Mouse (Mus musculus) neural tube, embryonic 12.5 days (tissue): ENCODE data around the gene Gm47995. TPM values are rescaled to one million over a fixed set of nuclear protein-coding genes. Genes with fewer than 3 reads are reported as not detected.
"Not testable (repeated sequence)": the region's sequence is repeated elsewhere in the genome, so short reads cannot be mapped to it uniquely, and the experiment has no call there.

Experiments used
- ATAC-seq: fragments of 200-750 bp; cut with Nextera tagmentation; 2 replicates; pipeline ENCODE4 v1.8.0; 2017; ENCODE audit warnings: low read depth, mild to moderate bottlenecking, moderate TSS enrichment, moderate library complexity; ENCODE audit not compliant: low FRiP score
- H3K27ac ChIP-seq: fragments of 300-500 bp; sonication (generic); 2 replicates; pipeline ENCODE4 v1.5.1; 2016
- H3K27me3 ChIP-seq: fragments of 300-500 bp; sonication (generic); replicated peaks from 2 replicates; pipeline ENCODE4 v1.6.1; 2016; ENCODE audit warnings: mild to moderate bottlenecking
- H3K36me3 ChIP-seq: fragments of 300-500 bp; sonication (generic); 2 replicates; pipeline ENCODE4 v1.6.1; 2016; ENCODE audit warnings: mild to moderate bottlenecking
- H3K4me1 ChIP-seq: fragments of 300-500 bp; sonication (generic); 2 replicates; pipeline ENCODE4 v1.6.1; 2016
- H3K4me2 ChIP-seq: fragments of 300-500 bp; sonication (generic); replicated peaks from 2 replicates; pipeline ENCODE4 v1.6.1; 2016; ENCODE audit warnings: mild to moderate bottlenecking
- H3K4me3 ChIP-seq: fragments of 300-500 bp; sonication (generic); 2 replicates; pipeline ENCODE4 v1.5.1; 2016
- H3K9ac ChIP-seq: fragments of 300-500 bp; sonication (generic); 2 replicates; pipeline ENCODE4 v1.6.1; 2016; ENCODE audit warnings: mild to moderate bottlenecking
- H3K9me3 ChIP-seq: fragments of 300-500 bp; sonication (generic); 2 replicates; pipeline ENCODE4 v1.6.1; 2016; ENCODE audit warnings: mild to moderate bottlenecking
- WGBS: fragments of 180-500 bp; shearing (Covaris S2); methylation state at CpG from one replicate; pipeline ENCODE4 v1.1.7; 2016; 5-methylcytosine and 5-hydroxymethylcytosine counted together
- polyA plus RNA-seq: library from polyadenylated mRNA; unstranded; fragments of >200 nt; fragmentation: Nextera tagmentation; extraction: Ambion mirVana; gene quantifications from 2 replicates; pipeline ENCODE4 v1.2.1, GENCODE M21; 2016

Gene Gm47995
- polyA plus RNA-seq, result 0.32 TPM in 1 of 2 replicates, not detected in the other

- not testable (repeated sequence) for H3K4me1 ChIP-seq, H3K27me3 ChIP-seq, H3K27ac ChIP-seq, H3K9ac ChIP-seq, H3K4me2 ChIP-seq, H3K4me3 ChIP-seq, ATAC-seq, H3K36me3 ChIP-seq, H3K9me3 ChIP-seq
- 88% methylated on average over 4 of the region's 4 CpGs for WGBS
Observed at GRCm38 (mm10) chr1:151198120-151198519, at the start of gene Gm47995. Gm47995 (plus strand) TSS chr1:151198448.

DNA sequence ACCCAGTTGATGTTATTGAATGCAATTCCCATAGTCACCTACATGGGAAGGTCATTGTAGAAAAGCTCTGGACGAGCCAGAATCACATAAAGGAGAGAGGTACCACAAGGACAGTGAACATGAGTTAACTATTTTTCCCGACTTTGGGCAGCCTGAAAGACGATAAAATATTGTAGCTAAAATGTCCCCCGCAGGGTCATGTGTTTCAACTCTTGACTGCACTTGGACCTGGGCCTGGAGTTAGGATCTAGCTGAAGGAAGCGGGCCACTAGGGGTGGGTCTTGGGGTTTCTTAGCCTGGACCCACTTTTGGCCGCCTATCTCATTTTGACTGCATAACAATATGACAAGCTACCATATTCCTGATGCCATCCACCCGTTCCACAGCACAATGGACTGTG is 48.0 kb upstream of the Gm47995 start:
- Histone ChIP-seq H3K4me2 (no peak overlapping the region), H3K27ac (no peak overlapping the region), H3K36me3 (no peaks in the 10 kb centered on the region), H3K4me3 (no peak overlapping the region), H3K9ac (no peak overlapping the region), H3K27me3 (no peaks in the 10 kb centered on the region), H3K4me1 (no peaks in the 10 kb centered on the region), H3K9me3 (no peaks in the 10 kb centered on the region)
- WGBS, result 90% methylated on average over 7 of the region's 7 CpGs
- ATAC-seq, result no peak

- WGBS, result 61% methylated on average over 2 of the region's 2 CpGs
- H3K4me1 ChIP-seq, result no peaks in the 10 kb centered on the region
- no peak overlapping the region for H3K4me2 ChIP-seq
- H3K9ac ChIP-seq, result no peak overlapping the region
- no peaks in the 10 kb centered on the region for H3K27me3 ChIP-seq
- H3K4me3 ChIP-seq, result no peak overlapping the region
- ATAC-seq, result no peak
- no peaks in the 10 kb centered on the region for H3K36me3 ChIP-seq
- no peak overlapping the region for H3K27ac ChIP-seq
- H3K9me3 ChIP-seq, result no peaks in the 10 kb centered on the region
Observed at GRCm38 (mm10) chr1:151151089-151151488, 47.2 kb upstream of the Gm47995 start.

GRCm38 (mm10) chr1:151153056-151153652 is 45.1 kb upstream of the Gm47995 start:
- Histone ChIP-seq H3K4me3 (no peak overlapping the region), H3K4me1 (no peaks in the 10 kb centered on the region), H3K27ac (no peak overlapping the region), H3K27me3 (no peaks in the 10 kb centered on the region), H3K4me2 (no peak overlapping the region), H3K9ac (no peak overlapping the region), H3K9me3 (no peaks in the 10 kb centered on the region), H3K36me3 (no peaks in the 10 kb centered on the region)
- no peak for ATAC-seq
- 92% methylated on average over 6 of the region's 6 CpGs for WGBS

- H3K9me3 ChIP-seq, ATAC-seq, H3K4me1 ChIP-seq, H3K9ac ChIP-seq, H3K36me3 ChIP-seq, H3K4me3 ChIP-seq, H3K27ac ChIP-seq, H3K4me2 ChIP-seq, H3K27me3 ChIP-seq: not testable (repeated sequence)
- WGBS, result 92% methylated on average over 9 of the region's 9 CpGs
Observed at GRCm38 (mm10) chr1:151154131-151154530, 44.1 kb upstream of the Gm47995 start.

GRCm38 (mm10) chr1:151156129-151156528 is 42.1 kb upstream of the Gm47995 start:
- Histone ChIP-seq H3K27ac (no peak overlapping the region), H3K36me3 (no peaks in the 10 kb centered on the region), H3K9me3 (no peaks in the 10 kb centered on the region), H3K4me3 (no peak overlapping the region), H3K9ac (no peak overlapping the region), H3K4me1 (no peaks in the 10 kb centered on the region), H3K27me3 (no peaks in the 10 kb centered on the region), H3K4me2 (no peak overlapping the region)
- no peak for ATAC-seq
- WGBS, result 91% methylated on average over 3 of the region's 3 CpGs

- no peak overlapping the region for H3K4me2 ChIP-seq
- H3K4me3 ChIP-seq, result no peak overlapping the region
- H3K36me3 ChIP-seq, result no peaks in the 10 kb centered on the region
- no peaks in the 10 kb centered on the region for H3K4me1 ChIP-seq
- no peak overlapping the region for H3K9ac ChIP-seq
- 83% methylated on average over 7 of the region's 7 CpGs for WGBS
- no peaks in the 10 kb centered on the region for H3K27me3 ChIP-seq
- H3K27ac ChIP-seq, result no peak overlapping the region
- H3K9me3 ChIP-seq, result no peaks in the 10 kb centered on the region
- ATAC-seq, result no peak
Observed at GRCm38 (mm10) chr1:151156777-151157632, 41.2 kb upstream of the Gm47995 start.

GRCm38 (mm10) chr1:151157963-151158856 is 40.0 kb upstream of the Gm47995 start:
- peak; percentile 86 for ATAC-seq
- no peak overlapping the region for H3K9ac ChIP-seq
- 42% methylated on average over 9 of the region's 9 CpGs for WGBS
- H3K36me3 ChIP-seq, result no peaks in the 10 kb centered on the region
- no peak overlapping the region for H3K4me2 ChIP-seq
- H3K4me3 ChIP-seq, result no peak overlapping the region
- no peaks in the 10 kb centered on the region for H3K9me3 ChIP-seq
- H3K27me3 ChIP-seq, result no peaks in the 10 kb centered on the region
- no peaks in the 10 kb centered on the region for H3K4me1 ChIP-seq
- H3K27ac ChIP-seq, result no peak overlapping the region

- H3K27ac ChIP-seq, result no peak overlapping the region
- H3K4me2 ChIP-seq, result no peak overlapping the region
- no peaks in the 10 kb centered on the region for H3K27me3 ChIP-seq
- WGBS, result 95% methylated on average over 2 of the region's 2 CpGs
- no peak for ATAC-seq
- no peaks in the 10 kb centered on the region for H3K36me3 ChIP-seq
- no peak overlapping the region for H3K4me3 ChIP-seq
- no peaks in the 10 kb centered on the region for H3K9me3 ChIP-seq
- H3K9ac ChIP-seq, result no peak overlapping the region
- H3K4me1 ChIP-seq, result no peaks in the 10 kb centered on the region
Observed at GRCm38 (mm10) chr1:151158857-151159510, 39.3 kb upstream of the Gm47995 start.

- no peaks in the 10 kb centered on the region for H3K9me3 ChIP-seq
- H3K9ac ChIP-seq, result no peak overlapping the region
- no peak overlapping the region for H3K4me3 ChIP-seq
- no peak overlapping the region for H3K27ac ChIP-seq
- H3K27me3 ChIP-seq, result no peaks in the 10 kb centered on the region
- no peak overlapping the region for H3K4me2 ChIP-seq
- 30% methylated on average over 8 of the region's 8 CpGs for WGBS
- no peaks in the 10 kb centered on the region for H3K36me3 ChIP-seq
- peaks cover 17% of the 10 kb centered on the region for H3K4me1 ChIP-seq
- no peak for ATAC-seq
Observed at GRCm38 (mm10) chr1:151166031-151166430, 32.2 kb upstream of the Gm47995 start.

DNA sequence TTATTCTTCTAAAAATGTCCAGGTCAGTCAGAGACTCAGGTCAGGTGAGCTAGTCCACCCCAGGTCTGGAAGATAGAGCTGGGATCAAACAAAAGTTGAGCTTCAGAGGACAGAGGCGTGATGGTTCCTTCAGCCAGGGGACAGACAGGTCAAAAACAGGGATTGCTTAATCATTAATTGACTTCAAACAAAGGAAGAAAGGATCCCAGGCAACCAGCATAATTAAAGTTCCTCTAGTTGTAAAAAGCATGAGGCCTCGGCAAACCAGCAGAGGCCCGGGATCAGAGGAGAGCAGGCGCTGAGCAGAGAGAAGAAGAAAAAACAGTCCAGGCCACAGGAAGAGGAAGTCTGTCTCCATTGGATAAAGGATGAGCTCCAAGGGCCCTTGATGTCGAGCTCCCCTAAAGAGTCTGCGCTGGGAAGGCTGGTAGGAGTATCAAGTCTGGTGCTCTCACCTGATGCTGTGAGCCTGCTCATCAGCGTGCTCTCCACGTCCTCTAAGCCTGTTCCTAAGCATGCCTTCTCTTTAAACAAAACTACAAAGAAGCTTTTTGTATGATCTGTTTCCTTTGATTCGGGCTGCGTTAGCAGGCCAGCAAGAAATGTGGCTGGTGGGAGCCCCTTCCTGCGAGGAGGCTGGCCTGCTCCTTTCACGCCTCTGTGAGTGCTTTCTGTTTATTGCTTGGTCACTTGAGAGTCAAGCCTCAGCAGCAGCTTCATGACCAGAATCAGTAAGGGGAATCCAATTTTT is 30.8 kb upstream of the Gm47995 start:
- Histone ChIP-seq H3K4me2 (0 out of 2 replicates have a peak overlapping the region, but pooled peaks have one; percentile 3), H3K9me3 (no peaks in the 10 kb centered on the region), H3K36me3 (no peaks in the 10 kb centered on the region), H3K9ac (no peak overlapping the region), H3K4me3 (no peak overlapping the region), H3K27ac (no peak overlapping the region), H3K4me1 (peaks cover 17% of the 10 kb centered on the region), H3K27me3 (no peaks in the 10 kb centered on the region)
- ATAC-seq, result peak; percentile 43
- 7% methylated on average over 12 of the region's 12 CpGs for WGBS
